Mouse (Mus musculus) myocyte (in vitro differentiated cells): ENCODE measurements around the gene Zbtb20.

Experiments
- CEBPB ChIP-seq: IDR thresholded peaks from 2 replicates; pipeline ENCODE4 v1.6.1; 2011; ENCODE audit warnings: mild to moderate bottlenecking, moderate library complexity; ENCODE audit not compliant: poor library complexity, insufficient read depth, severe bottlenecking
- E2F4 ChIP-seq: IDR thresholded peaks from one replicate; pipeline ENCODE4 v1.6.1; 2011; ENCODE audit warnings: mild to moderate bottlenecking, control low read depth, moderate library complexity; ENCODE audit not compliant: insufficient read depth
- MAX ChIP-seq: IDR thresholded peaks from one replicate; pipeline ENCODE4 v1.6.1; 2011; ENCODE audit warnings: low read depth, mild to moderate bottlenecking, control low read depth
- MYOD1 ChIP-seq, 3 experiments: IDR thresholded peaks; one replicate each; pipeline ENCODE4 v1.6.1; 2011; ENCODE audit warnings: control low read depth in 2 of 3, low read depth in 2 of 3, mild to moderate bottlenecking in 2 of 3, moderate library complexity in 1 of 3; ENCODE audit not compliant: insufficient read length in 2 of 3, control insufficient read depth in 1 of 3
- MYOG ChIP-seq, 3 experiments: IDR thresholded peaks; one replicate each; pipeline ENCODE4 v1.6.1; 2011; ENCODE audit warnings: control low read depth in 2 of 3, low read depth in 2 of 3, mild to moderate bottlenecking in 2 of 3; ENCODE audit not compliant: insufficient read length in 2 of 3, control insufficient read depth in 1 of 3, insufficient read depth in 1 of 3
- POLR2A ChIP-seq: IDR thresholded peaks from one replicate; pipeline ENCODE4 v1.6.1; 2011; ENCODE audit warnings: low read depth, mild to moderate bottlenecking, control low read depth, moderate library complexity; ENCODE audit not compliant: insufficient read length
- POLR2AphosphoS2 ChIP-seq: IDR thresholded peaks from one replicate; pipeline ENCODE4 v1.6.1; 2011; ENCODE audit warnings: low read depth, control low read depth; ENCODE audit not compliant: insufficient read length
- REST ChIP-seq: IDR thresholded peaks from one replicate; pipeline ENCODE4 v1.6.1; 2011; ENCODE audit warnings: mild to moderate bottlenecking, control low read depth, moderate library complexity; ENCODE audit not compliant: insufficient read depth, insufficient read length
- SRF ChIP-seq: IDR thresholded peaks from one replicate; pipeline ENCODE4 v1.6.1; 2011; ENCODE audit warnings: low read depth; ENCODE audit not compliant: control insufficient read depth, insufficient read length
- TCF12 ChIP-seq: IDR thresholded peaks from one replicate; pipeline ENCODE4 v1.6.1; 2011; ENCODE audit warnings: mild to moderate bottlenecking, control low read depth; ENCODE audit not compliant: poor library complexity, insufficient read depth, severe bottlenecking
- TCF3 ChIP-seq: IDR thresholded peaks from one replicate; pipeline ENCODE4 v1.6.1; 2011; ENCODE audit warnings: low read depth, control low read depth; ENCODE audit not compliant: insufficient read length
- USF1 ChIP-seq: IDR thresholded peaks from one replicate; pipeline ENCODE4 v1.6.1; 2011; ENCODE audit warnings: low read depth, mild to moderate bottlenecking, control low read depth, moderate library complexity

DNA sequence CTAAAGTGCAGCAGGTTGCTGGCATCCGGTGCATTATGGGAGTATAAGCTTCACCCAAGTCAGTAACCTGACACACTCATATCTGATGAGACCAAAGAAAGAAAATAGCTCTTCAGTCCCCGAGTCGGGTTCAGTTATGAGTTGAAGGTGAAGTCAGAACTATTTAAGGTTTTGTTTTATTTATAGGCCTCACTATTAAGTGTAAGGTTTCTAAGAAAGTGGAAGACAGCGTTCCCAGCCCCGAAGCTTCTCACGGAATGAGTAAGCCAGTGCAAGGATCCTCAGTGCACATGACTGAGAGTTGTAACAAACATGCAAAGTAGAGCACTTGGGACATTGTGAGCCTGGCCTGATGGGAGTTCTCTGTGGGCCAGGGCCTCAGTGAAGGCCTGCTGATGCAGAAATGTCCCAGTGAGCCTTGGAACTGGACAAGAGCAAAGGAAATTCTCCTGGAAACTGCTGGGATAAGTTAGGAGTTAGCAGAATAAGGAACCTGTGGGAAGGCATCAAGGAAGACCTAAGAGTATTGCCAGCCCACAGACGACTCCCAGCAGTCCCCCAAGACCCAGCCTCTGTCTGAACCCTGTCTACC, 507.6 kb downstream of the Zbtb20 start:
- TF ChIP-seq POLR2A (no peak), E2F4 (no peak), MYOG (IDR thresholded peaks at IDR 0.05; ENCODE audit: control insufficient read depth in 1 of 3, insufficient read depth in 1 of 3, insufficient read length in 2 of 3, low read depth in 2 of 3) (no peak), SRF (no peak), MAX (no peak), USF1 (no peak), MYOD1 (IDR thresholded peaks at IDR 0.05; ENCODE audit: control insufficient read depth in 1 of 3, insufficient read length in 2 of 3, low read depth in 2 of 3) (no peak), POLR2AphosphoS2 (no peak), TCF12 (no peak), CEBPB (no peak), TCF3 (no peak), REST (no peak)
